Mouse (Mus musculus) hematopoietic stem cell, adult 5-6 weeks (primary cell): ENCODE data around the gene Asb1. TPM values are rescaled to one million over a fixed set of nuclear protein-coding genes. Genes with fewer than 3 reads are reported as not detected.

ENCODE experiments used
- ATAC-seq, 2 experiments: fragments of 125-278 bp in 1 of 2; replicated peaks in 1 of 2; 2 replicates each; pipeline ENCODE4 v1.8.0; 2016 to 2017; ENCODE audit warnings: inconsistent platforms in 2 of 2, mild to moderate bottlenecking in 2 of 2, moderate number of reproducible peaks in 2 of 2, low read depth in 1 of 2, moderate TSS enrichment in 1 of 2; ENCODE audit not compliant: low FRiP score in 2 of 2, poor library complexity in 2 of 2, severe bottlenecking in 2 of 2, insufficient read depth in 1 of 2, low TSS enrichment in 1 of 2
- total RNA-seq: library from RNA; stranded (forward); fragments of 172-1452, 232-1000 nt; gene quantifications from 2 replicates; pipeline ENCODE4 v1.2.3, GENCODE M21; 2017

Asb1 gene
- total RNA-seq, 1 experiment from 2014 or later: 11.5 TPM

- no peak for ATAC-seq
These were observed 44.9 kb downstream of the Asb1 start for GRCm38 (mm10) chr1:91584969-91585835.

- ATAC-seq: no peak
These were observed 49.4 kb downstream of the Asb1 start for GRCm38 (mm10) chr1:91589738-91590137.

GRCm38 (mm10) chr1:91595521-91596020 lies 55.2 kb downstream of the Asb1 start:
- no peak for ATAC-seq

- no peak for ATAC-seq
These were observed 57.3 kb downstream of the Asb1 start for GRCm38 (mm10) chr1:91597611-91598010.

- peak; percentile 45 to 50; a peak in 3 of 4 replicates for ATAC-seq
These were observed 60.5 kb downstream of the Asb1 start for GRCm38 (mm10) chr1:91600671-91601361.

- ATAC-seq: no peak
These were observed 61.2 kb downstream of the Asb1 start for GRCm38 (mm10) chr1:91601362-91602096.

- ATAC-seq: no peak
These were observed 65.3 kb downstream of the Asb1 start for GRCm38 (mm10) chr1:91605632-91606031.

- no peak for ATAC-seq
These were observed 66.4 kb downstream of the Asb1 start for GRCm38 (mm10) chr1:91606701-91607100.

- ATAC-seq: no peak
These were observed 66.8 kb downstream of the Asb1 start for GRCm38 (mm10) chr1:91607141-91607540.

Other genes starting within 250 kb of the Asb1 start
- 20.7 and 22.1 TPM in 2 replicates for gene Scly, start 242.2 kb upstream of the Asb1 start, total RNA-seq
- 0.15 and 0.19 TPM in 2 replicates for gene Espnl, start 218.5 kb upstream of the Asb1 start, total RNA-seq
- gene Klhl30, start 189.5 kb upstream of the Asb1 start, total RNA-seq: 0.69 TPM in 2 replicates
- 0.15 TPM in 1 of 2 replicates, not detected in the other for gene Erfe, start 174.1 kb upstream of the Asb1 start, total RNA-seq
- 127 and 144 TPM in 2 replicates for gene Ilkap, start 141.7 kb upstream of the Asb1 start, total RNA-seq
- gene Hes6, start 126.5 kb upstream of the Asb1 start, total RNA-seq: 18.4 and 32.3 TPM in 2 replicates
- gene Per2, start 81.2 kb upstream of the Asb1 start, total RNA-seq: 5.9 and 6.7 TPM in 2 replicates
- gene Traf3ip1, start 45.9 kb upstream of the Asb1 start, total RNA-seq: 6.9 and 7.8 TPM in 2 replicates